Mouse (Mus musculus) kidney, adult 2 months (tissue): ENCODE measurements around the gene Phactr1.

ENCODE experiments used
- CTCF ChIP-seq: fragments of 200-500 bp; conservative IDR thresholded peaks from 2 replicates; pipeline ENCODE4 v1.5.1; 2011; ENCODE audit warnings: low read depth, mild to moderate bottlenecking, control low read depth, low read length, moderate library complexity, mixed read lengths; ENCODE audit not compliant: insufficient read depth, insufficient read length
- POLR2A ChIP-seq: fragments of 200-500 bp; IDR thresholded peaks from one replicate; pipeline ENCODE4 v1.6.1; 2011; ENCODE audit warnings: low read depth, low read length, control low read depth

- no peak for TF ChIP-seq CTCF
- TF ChIP-seq POLR2A = no peak
Measured at GRCm38 (mm10) chr13:43122306-43123070, 442.1 kb downstream of the Phactr1 start.
